Mouse (Mus musculus): ENCODE data around the gene Gm49396. TPM values are rescaled to one million over a fixed set of nuclear protein-coding genes. Genes with fewer than 3 reads are reported as not detected.

Gene Gm49396
- polyA plus RNA-seq, 1 experiment: 8.7 TPM

DNA sequence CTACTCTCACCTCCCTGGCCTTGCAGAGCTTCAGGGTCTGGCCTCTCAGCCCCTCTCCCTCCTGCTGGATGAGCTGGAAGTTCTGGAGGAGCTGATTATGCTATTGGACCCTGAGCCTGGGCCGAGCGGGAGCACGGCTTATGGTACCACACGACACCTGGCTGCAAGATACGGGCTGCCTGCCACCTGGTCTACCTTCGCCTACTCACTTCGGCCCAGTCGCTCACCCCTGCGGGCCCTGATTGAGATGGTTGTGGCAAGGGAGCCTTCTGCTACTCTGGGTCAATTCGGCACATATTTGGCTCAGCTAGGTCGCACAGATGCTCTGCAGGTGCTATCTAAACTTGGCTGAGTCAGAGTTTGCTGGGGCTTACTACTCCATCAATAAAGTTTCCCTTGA is 4.4 kb downstream of the Gm49396 start:
- no peak for TF ChIP-seq POLR2A (IDR thresholded peaks at IDR 0.05; ENCODE audit: borderline replicate concordance, extremely low read depth, insufficient read depth, insufficient read length, poor library complexity, severe bottlenecking)
- no peak for TF ChIP-seq CTCF (IDR thresholded peaks at IDR 0.05; ENCODE audit: borderline replicate concordance, extremely low read depth, insufficient read depth, insufficient read length)
- no peak for DNase-seq (ENCODE audit: low read depth)

- TF ChIP-seq POLR2A (IDR thresholded peaks at IDR 0.05; ENCODE audit: borderline replicate concordance, extremely low read depth, insufficient read depth, insufficient read length, poor library complexity, severe bottlenecking): no peak
- no peak for TF ChIP-seq CTCF (IDR thresholded peaks at IDR 0.05; ENCODE audit: borderline replicate concordance, extremely low read depth, insufficient read depth, insufficient read length)
- DNase-seq (ENCODE audit: low read depth): no peak
These were observed 9.2 kb downstream of the Gm49396 start for GRCm38 (mm10) chr7:30572389-30572788.

DNA sequence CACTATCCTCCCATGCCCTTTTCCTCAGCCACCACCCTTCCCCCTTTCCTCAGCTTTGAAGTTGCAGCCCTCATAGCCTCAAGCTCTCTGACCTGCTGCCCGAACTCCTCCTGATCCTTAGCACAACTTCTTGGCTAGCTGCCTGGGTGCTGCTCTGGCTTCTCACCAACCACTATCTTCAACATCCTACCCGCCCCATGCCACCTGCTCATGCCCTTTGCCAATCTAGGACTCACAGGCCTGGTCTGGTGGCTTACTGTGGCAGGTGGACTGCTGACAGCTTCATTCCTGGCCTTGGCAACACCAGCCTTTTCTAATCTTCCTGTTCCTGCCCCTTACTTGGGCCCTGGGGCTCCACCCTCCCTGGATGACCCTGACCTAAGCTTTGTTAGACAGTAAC is 9.8 kb downstream of the Gm49396 start:
- DNase-seq (ENCODE audit: low read depth): no peak
- TF ChIP-seq CTCF (IDR thresholded peaks at IDR 0.05; ENCODE audit: borderline replicate concordance, extremely low read depth, insufficient read depth, insufficient read length): no peak
- no peak for TF ChIP-seq POLR2A (IDR thresholded peaks at IDR 0.05; ENCODE audit: borderline replicate concordance, extremely low read depth, insufficient read depth, insufficient read length, poor library complexity, severe bottlenecking)

DNA sequence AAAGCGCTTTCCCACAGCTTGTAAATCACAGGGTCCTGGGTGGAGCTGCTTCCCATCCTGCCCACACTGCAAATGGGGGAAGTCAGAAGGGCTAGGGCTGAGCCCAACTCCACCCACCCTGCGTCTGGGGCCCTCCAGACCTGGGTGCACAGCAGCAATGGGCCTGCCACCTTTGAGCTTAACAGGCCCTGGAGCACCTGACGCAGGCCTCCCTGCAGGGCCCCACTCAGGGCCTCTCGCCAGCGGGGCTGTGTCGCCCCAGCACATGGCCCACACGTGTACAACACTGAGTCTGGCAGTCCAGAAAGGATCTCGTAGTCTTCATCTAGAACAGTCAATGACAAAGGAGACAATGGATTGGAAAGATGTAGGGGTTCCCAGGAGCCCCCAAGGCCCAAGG is 16.8 kb downstream of the Gm49396 start:
- TF ChIP-seq POLR2A (IDR thresholded peaks at IDR 0.05; ENCODE audit: borderline replicate concordance, extremely low read depth, insufficient read depth, insufficient read length, poor library complexity, severe bottlenecking): no peak
- TF ChIP-seq CTCF (IDR thresholded peaks at IDR 0.05; ENCODE audit: borderline replicate concordance, extremely low read depth, insufficient read depth, insufficient read length): no peak
- DNase-seq (ENCODE audit: low read depth): no peak

DNA sequence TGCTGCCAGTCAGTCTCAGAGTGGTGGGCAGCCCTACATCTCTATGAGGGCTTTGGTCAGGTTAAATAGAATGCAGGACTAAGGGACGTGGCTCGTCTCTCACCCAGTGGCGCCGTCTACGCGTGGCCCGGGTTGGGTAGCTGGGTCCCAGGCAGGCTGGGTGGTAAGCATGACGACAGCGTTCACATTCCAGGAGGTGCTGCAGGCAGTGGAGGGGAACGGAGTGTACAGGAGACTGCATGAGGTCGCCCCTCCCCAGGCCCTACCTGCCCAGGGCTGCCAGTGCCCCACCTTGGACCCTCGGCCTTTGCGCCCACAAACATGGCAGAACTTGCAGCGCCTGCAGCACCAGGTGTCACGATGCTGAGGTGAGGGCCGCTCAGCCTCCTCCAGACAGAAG is 18.4 kb downstream of the Gm49396 start:
- no peak for DNase-seq (ENCODE audit: low read depth)
- TF ChIP-seq POLR2A (IDR thresholded peaks at IDR 0.05; ENCODE audit: borderline replicate concordance, extremely low read depth, insufficient read depth, insufficient read length, poor library complexity, severe bottlenecking) (no peak), CTCF (IDR thresholded peaks at IDR 0.05; ENCODE audit: borderline replicate concordance, extremely low read depth, insufficient read depth, insufficient read length) (no peak)

DNA sequence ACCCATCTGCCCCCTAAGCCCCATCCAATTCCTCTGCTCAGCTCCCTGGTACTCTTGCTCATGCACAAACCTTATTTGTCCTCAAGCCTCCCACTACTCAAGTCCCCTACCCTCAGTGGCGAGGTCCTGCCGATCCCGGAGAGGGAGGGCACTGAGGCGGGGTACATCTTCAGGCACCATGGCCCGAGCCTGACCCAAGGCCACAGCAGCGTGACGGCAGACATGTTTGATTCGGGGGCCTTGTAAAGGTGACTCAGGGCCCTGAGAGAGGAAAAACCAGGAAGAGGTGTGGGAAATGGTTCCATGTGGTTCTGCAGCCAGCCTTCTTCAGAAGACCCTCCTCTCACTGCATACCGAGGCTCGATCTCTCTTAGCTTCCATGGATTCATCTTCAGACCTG is 21.2 kb downstream of the Gm49396 start:
- TF ChIP-seq POLR2A (IDR thresholded peaks at IDR 0.05; ENCODE audit: borderline replicate concordance, extremely low read depth, insufficient read depth, insufficient read length, poor library complexity, severe bottlenecking): no peak
- DNase-seq (ENCODE audit: low read depth): no peak

GRCm38 (mm10) chr7:30585170-30585569 is 22.0 kb downstream of the Gm49396 start:
- no peak for DNase-seq (ENCODE audit: low read depth)
- TF ChIP-seq POLR2A (IDR thresholded peaks at IDR 0.05; ENCODE audit: borderline replicate concordance, extremely low read depth, insufficient read depth, insufficient read length, poor library complexity, severe bottlenecking): no peak

- DNase-seq (ENCODE audit: low read depth): no peak
- TF ChIP-seq POLR2A (IDR thresholded peaks at IDR 0.05; ENCODE audit: borderline replicate concordance, extremely low read depth, insufficient read depth, insufficient read length, poor library complexity, severe bottlenecking) (no peak), CTCF (IDR thresholded peaks at IDR 0.05; ENCODE audit: borderline replicate concordance, extremely low read depth, insufficient read depth, insufficient read length) (no peak)
These were observed 23.4 kb downstream of the Gm49396 start for GRCm38 (mm10) chr7:30586455-30587020.

GRCm38 (mm10) chr7:30587842-30588667 is 24.9 kb downstream of the Gm49396 start:
- TF ChIP-seq POLR2A (IDR thresholded peaks at IDR 0.05; ENCODE audit: borderline replicate concordance, extremely low read depth, insufficient read depth, insufficient read length, poor library complexity, severe bottlenecking): no peak
- TF ChIP-seq CTCF (IDR thresholded peaks at IDR 0.05; ENCODE audit: borderline replicate concordance, extremely low read depth, insufficient read depth, insufficient read length): no peak
- peak; percentile 43 for DNase-seq (ENCODE audit: low read depth)

- DNase-seq (ENCODE audit: low read depth): peak; percentile 99
- TF ChIP-seq CTCF (IDR thresholded peaks at IDR 0.05; ENCODE audit: borderline replicate concordance, extremely low read depth, insufficient read depth, insufficient read length) (no peak), POLR2A (IDR thresholded peaks at IDR 0.05; ENCODE audit: borderline replicate concordance, extremely low read depth, insufficient read depth, insufficient read length, poor library complexity, severe bottlenecking) (0 out of 2 replicates have a peak, but pooled peaks have one; percentile 50)
These were observed 25.7 kb downstream of the Gm49396 start, which contains the start of gene Kmt2b for GRCm38 (mm10) chr7:30588676-30589434. Gene Kmt2b, minus strand, starts transcription at chr7:30588726.

GRCm38 (mm10) chr7:30589435-30590301 is 26.5 kb downstream of the Gm49396 start:
- TF ChIP-seq CTCF (IDR thresholded peaks at IDR 0.05; ENCODE audit: borderline replicate concordance, extremely low read depth, insufficient read depth, insufficient read length) (peak; percentile 91), POLR2A (IDR thresholded peaks at IDR 0.05; ENCODE audit: borderline replicate concordance, extremely low read depth, insufficient read depth, insufficient read length, poor library complexity, severe bottlenecking) (no peak)

More at GRCm38 (mm10) chr7:30589435-30590301, 26.5 kb downstream of the Gm49396 start:
- DNase-seq (ENCODE audit: low read depth): peak; percentile 90

Data from brain, embryonic 14.5 days (tissue).